ENCODE assay signal across 9 mouse cellular contexts in the genomic region with DNA sequence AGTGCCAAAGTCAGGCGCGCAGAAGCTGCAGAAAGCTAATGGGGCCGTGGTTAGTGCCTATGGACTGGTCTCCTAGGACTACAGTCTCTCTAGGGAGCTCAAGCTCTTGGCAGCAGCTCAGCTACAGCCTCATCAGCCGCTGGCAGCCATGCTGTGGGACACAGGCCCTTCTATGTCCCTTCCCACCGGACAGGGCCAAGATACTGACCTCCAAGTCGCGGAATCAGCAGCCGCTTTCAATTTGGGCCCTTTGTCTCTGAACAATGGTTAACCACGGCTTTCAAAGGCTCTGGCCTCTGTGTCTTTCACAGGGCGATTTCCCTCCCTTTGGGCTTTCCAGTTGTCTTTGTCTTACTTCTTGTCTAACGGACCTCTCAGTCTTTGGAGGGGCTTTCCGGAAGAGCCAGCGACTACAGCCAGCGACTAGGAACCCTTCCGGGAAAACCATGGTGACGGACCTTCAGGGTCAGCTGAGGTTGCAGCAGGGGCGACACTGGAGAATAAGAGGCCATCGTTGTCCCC. TPM values are rescaled to one million over a fixed set of nuclear protein-coding genes. Genes with fewer than 3 reads are reported as not detected.
DNase-seq lines count a peak whose midpoint lies in the region; ATAC-seq and TF ChIP-seq lines count a peak whose summit lies in the region.
"Had no signal": no experiment of that assay in that cellular context is flagged by ENCODE, and none has a peak within 500 bp of the region (broad histone marks: within the 10 kb centered on the region; RNA-seq: fewer than 3 reads in every experiment).

No protein-coding gene starts in this region.

- TF ChIP-seq POLR2A in thymus, adult 2 months (IDR thresholded peaks at IDR 0.05; ENCODE audit: control insufficient read depth, extremely low read depth, insufficient read depth, low read length, poor library complexity), result no peak

- H3K4me2 ChIP-seq in hindbrain, embryonic 14.5 days (replicated peaks), result peak overlapping the region; percentile 30
- no peak overlapping the region for H3K4me2 ChIP-seq in lung, embryonic 14.5 days

- TF ChIP-seq CTCF in lung, embryonic 14.5 days (IDR thresholded peaks at IDR 0.05; ENCODE audit: low read depth), result no peak
- no peak for TF ChIP-seq CTCF in thymus, adult 2 months (IDR thresholded peaks at IDR 0.05; ENCODE audit: borderline replicate concordance, control insufficient read depth, extremely low read depth, insufficient read depth, low read length, poor library complexity)

- H3K27ac ChIP-seq in brown adipose tissue, adult 24 weeks (replicated peaks; ENCODE audit: low read depth, low read length), result 0 out of 2 replicates have a peak overlapping the region, but pooled peaks have one; percentile 24
- no peak overlapping the region for H3K27ac ChIP-seq in hindbrain, embryonic 14.5 days
- H3K27ac ChIP-seq in lung, embryonic 14.5 days (ENCODE audit: low read depth), result no peak overlapping the region
- H3K27ac ChIP-seq in thymus, adult 2 months (ENCODE audit: control insufficient read depth, insufficient read depth, low read length), result no peak overlapping the region

- no peak overlapping the region for H3K9ac ChIP-seq in hindbrain, embryonic 14.5 days
- H3K9ac ChIP-seq in lung, embryonic 14.5 days, result no peak overlapping the region

- no peaks in the 10 kb centered on the region for H3K27me3 ChIP-seq in hindbrain, embryonic 14.5 days (ENCODE audit: control insufficient read depth, insufficient read depth, low read length)
- H3K27me3 ChIP-seq in lung, embryonic 14.5 days (ENCODE audit: insufficient read depth, low read length), result no peaks in the 10 kb centered on the region
- H3K27me3 ChIP-seq in thymus, adult 2 months (ENCODE audit: control insufficient read depth, insufficient read depth, low read length), result no peaks in the 10 kb centered on the region
- H3K27me3 ChIP-seq: CH12.LX had no signal

- no peaks in the 10 kb centered on the region for H3K36me3 ChIP-seq in hindbrain, embryonic 14.5 days (replicated peaks; ENCODE audit: control insufficient read depth, insufficient read depth)
- H3K36me3 ChIP-seq in lung, embryonic 14.5 days (ENCODE audit: insufficient read depth), result no peaks in the 10 kb centered on the region
- H3K36me3 ChIP-seq in thymus, adult 2 months (ENCODE audit: control insufficient read depth, insufficient read depth, low read length), result no peaks in the 10 kb centered on the region

- WGBS in hindbrain, embryonic 14.5 days, result 7% methylated on average over 18 of the region's 18 CpGs
- WGBS in lung, embryonic 14.5 days, result 45% methylated on average over 18 of the region's 18 CpGs
- WGBS in thymus, adult 2 months, result 82% methylated on average over 18 of the region's 18 CpGs

- no peaks in the 10 kb centered on the region; the same call in 1 of the 2 replicates for H3K4me1 ChIP-seq in brown adipose tissue, adult 24 weeks (ENCODE audit: control insufficient read depth, insufficient read depth, insufficient read length, low read length)
- 0 out of 2 replicates have a peak, but pooled peaks cover 7% of the 10 kb centered on the region for H3K4me1 ChIP-seq in hindbrain, embryonic 14.5 days (replicated peaks; ENCODE audit: control insufficient read depth, insufficient read depth, low read length)
- no peaks in the 10 kb centered on the region for H3K4me1 ChIP-seq in lung, embryonic 14.5 days (ENCODE audit: insufficient read depth)
- no peaks in the 10 kb centered on the region for H3K4me1 ChIP-seq in thymus, adult 2 months (replicated peaks; ENCODE audit: control insufficient read depth, insufficient read depth, low read length)

- no peaks in the 10 kb centered on the region for H3K9me3 ChIP-seq in hindbrain, embryonic 14.5 days (ENCODE audit: control insufficient read depth, low read length)
- no peaks in the 10 kb centered on the region for H3K9me3 ChIP-seq in lung, embryonic 14.5 days (ENCODE audit: low read depth, low read length)

- peak; percentile 27; the same call in 1 of the 2 replicates for ATAC-seq in frontal cortex, adult (ENCODE audit: low TSS enrichment)
- ATAC-seq in hindbrain, embryonic 14.5 days (ENCODE audit: low FRiP score), result peak; percentile 95
- ATAC-seq in lung, embryonic 14.5 days (ENCODE audit: insufficient read depth), result no peak

- no peak for DNase-seq in frontal cortex, postnatal 25 days (ENCODE audit: low spot score in 2 of 2)
- peak; percentile 41 for DNase-seq in gastrocnemius, postnatal 10 days
- DNase-seq in hindbrain, embryonic 14.5 days (ENCODE audit: low spot score), result peak; percentile 75
- peak; percentile 37 for DNase-seq in lung, embryonic 14.5 days
- peak; percentile 17 for DNase-seq in right cerebral cortex, postnatal 25 days
- no peak for DNase-seq in thymus, adult 2 months

- peak overlapping the region; percentile 38 for H3K4me3 ChIP-seq in brown adipose tissue, adult 24 weeks (ENCODE audit: insufficient read depth, low read depth, low read length)
- H3K4me3 ChIP-seq in hindbrain, embryonic 14.5 days (replicated peaks; ENCODE audit: low read length), result no peak overlapping the region
- no peak overlapping the region for H3K4me3 ChIP-seq in lung, embryonic 14.5 days (ENCODE audit: low read depth, low read length)
- H3K4me3 ChIP-seq in thymus, adult 2 months (ENCODE audit: control insufficient read depth, insufficient read depth, low read length), result no peak overlapping the region

RNA-seq across cellular contexts. Expression of a gene that starts 25.5 kb away (rescaled TPM):
- polyA plus RNA-seq in brown adipose tissue, adult 24 weeks (2012; ENCODE audit: insufficient read depth, insufficient read length, missing spikeins), result 14.4 and 18.0 TPM in 2 replicates
- total RNA-seq in gastrocnemius, postnatal 10 days (2021), result 10 to 100 TPM; 56.2 to 79.7 TPM
- 53.9 and 59.2 TPM in 2 replicates for polyA plus RNA-seq in hindbrain, embryonic 14.5 days (2014; fragmentation: Nextera tagmentation; extraction: Ambion mirVana)
- polyA plus RNA-seq in lung, embryonic 14.5 days (2014; fragmentation: Nextera tagmentation; extraction: Ambion mirVana), result 28.9 and 32.0 TPM in 2 replicates
- polyA plus RNA-seq in thymus, adult 2 months (2012; rRNA removed), result 24.9 and 26.6 TPM in 2 replicates

Comparison
In these comparisons a context has a peak if more than half of its experiments do, and no peak if none do; other contexts are left out.
1. DNase-seq: peak in gastrocnemius, postnatal 10 days (single experiment), hindbrain, embryonic 14.5 days (single experiment), lung, embryonic 14.5 days (single experiment) and right cerebral cortex, postnatal 25 days (single experiment); none in frontal cortex, postnatal 25 days (0 of 2) and thymus, adult 2 months (single experiment).